Mouse (Mus musculus) brain, embryonic 14.5 days (tissue): ENCODE data around the gene Fam180a.

Experiments used
- CTCF ChIP-seq: fragments of 200-500 bp; IDR thresholded peaks from 2 replicates; pipeline ENCODE4 v1.5.1; 2012; ENCODE audit warnings: inconsistent platforms, mild to moderate bottlenecking, moderate library complexity, borderline replicate concordance; ENCODE audit not compliant: insufficient read depth, insufficient read length; ENCODE audit errors: extremely low read depth
- POLR2A ChIP-seq: fragments of 200-500 bp; IDR thresholded peaks from 2 replicates; pipeline ENCODE4 v1.6.1; 2012; ENCODE audit warnings: mild to moderate bottlenecking, inconsistent platforms, borderline replicate concordance; ENCODE audit not compliant: poor library complexity, insufficient read depth, insufficient read length, severe bottlenecking; ENCODE audit errors: extremely low read depth

GRCm38 (mm10) chr6:35370356-35370755 is 44.4 kb upstream of the Fam180a start:
- TF ChIP-seq CTCF: no peak
- no peak for TF ChIP-seq POLR2A
